Mouse (Mus musculus): ENCODE results near the gene Kmt2b.

Gene Kmt2b

GRCm38 (mm10) chr7:30564970-30565571 lies 23.5 kb downstream of the Kmt2b start, which contains the start of gene Igflr1:
Gene Igflr1, plus strand, starts transcription at chr7:30565427.
- no peak for DNase-seq

GRCm38 (mm10) chr7:30563906-30564280 lies 24.6 kb downstream of the Kmt2b start:
- no peak for DNase-seq

GRCm38 (mm10) chr7:30563117-30563905 lies 25.2 kb downstream of the Kmt2b start, which contains the start of the genes U2af1l4, Gm49396 and Psenen:
Gene U2af1l4, plus strand, starts transcription at chr7:30563301.
Gene Gm49396, plus strand, starts transcription at chr7:30563344.
Gene Psenen, minus strand, starts transcription at chr7:30563627.
- peak; percentile 96 to 97 for DNase-seq

- no peak for DNase-seq
These were observed 25.9 kb downstream of the Kmt2b start for GRCm38 (mm10) chr7:30562526-30563116.

DNA sequence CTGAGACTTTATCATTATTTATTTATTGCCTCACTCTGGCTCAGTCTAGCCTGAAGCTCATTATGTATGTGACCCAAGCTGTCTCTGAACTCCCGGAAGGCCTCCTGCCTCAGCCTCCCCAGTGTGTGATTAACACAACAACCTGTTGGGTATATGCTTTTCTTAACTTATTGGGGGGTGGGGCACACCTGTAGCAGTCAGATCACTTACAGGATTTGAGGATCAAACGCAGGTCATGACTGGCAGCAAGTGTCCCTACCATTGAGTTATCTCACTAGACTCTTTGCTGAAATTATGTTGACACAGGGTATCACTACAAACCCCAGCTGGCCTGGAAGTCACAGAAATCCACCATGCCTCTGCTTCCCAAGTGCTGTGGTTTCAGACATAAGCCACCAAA lies 28.2 kb downstream of the Kmt2b start:
- DNase-seq = no peak

- peak; percentile 99 to 100 for DNase-seq
These were observed 29.0 kb downstream of the Kmt2b start, which contains the start of gene Lin37 for GRCm38 (mm10) chr7:30559443-30559954. Gene Lin37, minus strand, starts transcription at chr7:30559838.

- no peak for DNase-seq
These were observed 29.7 kb downstream of the Kmt2b start for GRCm38 (mm10) chr7:30558656-30559442.

DNA sequence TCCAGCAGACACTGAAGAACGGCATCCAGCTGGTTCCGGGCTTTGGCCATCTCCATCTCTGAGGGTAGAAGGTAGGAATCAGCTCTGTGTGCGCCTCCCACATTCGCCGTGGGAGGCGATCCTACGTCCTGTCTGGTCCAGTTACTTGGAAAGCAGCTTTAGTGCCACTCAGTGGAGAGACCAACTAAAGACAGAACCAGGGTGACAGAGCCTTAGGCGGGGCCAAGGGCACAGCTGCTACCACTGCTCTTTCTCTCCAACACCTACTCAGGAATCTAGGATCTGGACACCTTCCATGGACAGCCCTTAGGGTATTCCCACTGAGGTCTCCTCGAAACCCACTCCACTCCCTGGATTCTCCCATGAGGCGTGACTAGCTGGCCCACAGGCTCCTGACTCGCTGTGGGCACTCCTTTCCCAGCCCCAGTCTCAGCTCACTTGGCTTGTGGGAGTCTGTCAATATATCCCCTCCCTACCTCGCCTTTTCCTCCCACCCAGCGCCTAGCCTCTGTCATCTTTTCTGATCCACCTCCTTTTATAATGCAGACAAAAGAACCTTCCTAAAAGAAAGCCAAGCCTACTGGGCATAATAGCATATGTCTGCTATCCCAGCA lies 30.5 kb downstream of the Kmt2b start:
- DNase-seq = no peak

GRCm38 (mm10) chr7:30556894-30557536 lies 31.5 kb downstream of the Kmt2b start:
- peak in 1 of 2 experiments; percentile 28 for DNase-seq

GRCm38 (mm10) chr7:30553810-30554584 lies 34.5 kb downstream of the Kmt2b start:
- no peak for DNase-seq

- DNase-seq = peak in 1 of 2 experiments; percentile 46
These were observed 35.4 kb downstream of the Kmt2b start for GRCm38 (mm10) chr7:30553021-30553589.

- peak; percentile 98 for DNase-seq
These were observed 36.2 kb downstream of the Kmt2b start, which contains the start of the genes Hspb6 and Proser3 for GRCm38 (mm10) chr7:30552102-30553020. Gene Hspb6, plus strand, starts transcription at chr7:30552178. Gene Proser3, minus strand, starts transcription at chr7:30552299.

GRCm38 (mm10) chr7:30551445-30552101 lies 37.0 kb downstream of the Kmt2b start:
- DNase-seq = no peak

DNA sequence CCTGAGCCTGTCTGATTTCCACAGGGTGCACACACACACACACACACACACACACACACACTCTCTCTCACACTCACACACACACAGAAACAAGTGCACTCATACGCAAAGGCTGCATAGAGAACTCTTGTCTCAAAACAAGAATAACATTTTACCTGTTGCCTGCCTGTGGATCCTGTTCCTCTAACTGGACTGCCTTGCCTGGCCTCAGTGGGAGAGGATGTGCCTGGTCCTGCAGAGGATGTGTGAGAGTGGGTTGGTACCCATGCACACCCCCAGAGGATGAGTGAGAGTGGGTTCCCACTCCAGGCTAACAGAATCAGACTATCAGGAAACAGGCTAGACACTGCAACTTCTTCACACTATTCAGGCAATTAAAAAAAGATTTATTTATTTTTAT lies 37.9 kb downstream of the Kmt2b start:
- DNase-seq = no peak

DNA sequence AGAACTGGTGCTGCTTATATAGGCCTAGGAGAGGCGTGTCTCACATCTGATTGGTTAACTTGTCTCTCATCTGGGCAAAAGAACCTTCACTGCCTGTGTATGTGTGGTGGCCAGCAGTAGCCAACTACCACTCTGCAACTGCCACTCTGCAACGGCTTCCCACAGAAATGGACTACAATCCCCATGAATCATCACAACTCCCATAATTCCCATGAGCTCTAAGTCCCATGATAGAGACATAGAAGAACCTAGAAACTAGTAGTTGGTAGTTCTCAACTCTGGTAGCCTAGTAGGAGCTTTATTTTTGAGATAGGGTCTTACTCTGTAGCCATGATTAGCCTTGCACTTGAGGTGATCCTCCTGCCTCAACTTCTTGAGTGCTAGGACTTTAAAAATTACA lies 38.6 kb downstream of the Kmt2b start:
- DNase-seq = no peak

DNA sequence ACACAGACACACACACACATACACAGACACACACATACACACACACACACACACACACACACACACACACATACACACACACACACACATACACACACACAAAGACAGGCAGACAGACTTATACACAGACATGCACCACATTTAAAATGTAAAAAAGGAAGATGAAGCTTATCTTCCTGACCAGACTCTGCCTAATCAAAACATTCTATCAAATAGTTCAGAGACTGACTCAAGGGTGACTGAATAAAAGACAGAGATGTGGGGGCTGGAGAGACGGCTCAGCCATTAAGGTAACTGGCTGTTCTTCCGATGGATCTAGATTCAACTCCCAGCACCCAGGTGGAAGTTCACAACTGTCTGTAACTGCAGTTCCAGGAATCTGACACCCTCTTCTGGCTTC lies 44.2 kb downstream of the Kmt2b start:
- no peak for DNase-seq

GRCm38 (mm10) chr7:30540572-30540971 lies 48.0 kb downstream of the Kmt2b start:
- DNase-seq = no peak

Measured in kidney, adult 8-10 months (tissue).